Comparison of ENCODE assay signal across 18 mouse cellular contexts in genomic region chr6:114814199-114814881, GRCm38 (mm10).
DNase-seq lines count a peak whose midpoint lies in the region; ATAC-seq and TF ChIP-seq lines count a peak whose summit lies in the region.
"Had no signal": no experiment of that assay in that cellular context is flagged by ENCODE, and none has a peak within 500 bp of the region (broad histone marks: within the 10 kb centered on the region; RNA-seq: fewer than 3 reads in every experiment).

No protein-coding gene starts in this region.

- H3K4me3 ChIP-seq in embryonic facial prominence, embryonic 14.5 days (ENCODE audit: low read depth, low read length) = no peak overlapping the region
- no peak overlapping the region for H3K4me3 ChIP-seq in embryonic facial prominence, embryonic 10.5 days
- no peak overlapping the region for H3K4me3 ChIP-seq in hindbrain, postnatal 0 days (ENCODE audit: low read length)
- H3K4me3 ChIP-seq in hindbrain, embryonic 12.5 days = no peak overlapping the region
- no peak overlapping the region for H3K4me3 ChIP-seq in forebrain, embryonic 16.5 days (replicated peaks; ENCODE audit: low read length)
- H3K4me3 ChIP-seq: embryonic facial prominence, embryonic 13.5 days; heart, embryonic 13.5 days; liver, embryonic 12.5 days; lung, embryonic 15.5 days; midbrain, embryonic 10.5 days; neural tube, embryonic 13.5 days had no signal

- 59% methylated on average over 6 of the region's 6 CpGs for WGBS in embryonic facial prominence, embryonic 14.5 days
- WGBS in embryonic facial prominence, embryonic 10.5 days = 86% methylated on average over 6 of the region's 6 CpGs
- WGBS in hindbrain, postnatal 0 days = 52% methylated on average over 6 of the region's 6 CpGs
- WGBS in hindbrain, embryonic 12.5 days = 79% methylated on average over 6 of the region's 6 CpGs
- WGBS in forebrain, embryonic 16.5 days = 29% methylated on average over 6 of the region's 6 CpGs

- no peaks in the 10 kb centered on the region for H3K27me3 ChIP-seq in embryonic facial prominence, embryonic 14.5 days (replicated peaks; ENCODE audit: control insufficient read depth, insufficient read depth, low read length)
- H3K27me3 ChIP-seq in embryonic facial prominence, embryonic 10.5 days (replicated peaks; ENCODE audit: low read depth, poor library complexity, severe bottlenecking) = no peaks in the 10 kb centered on the region
- H3K27me3 ChIP-seq in hindbrain, postnatal 0 days (ENCODE audit: insufficient read depth, low read length) = no peaks in the 10 kb centered on the region
- H3K27me3 ChIP-seq in hindbrain, embryonic 12.5 days = no peaks in the 10 kb centered on the region
- no peaks in the 10 kb centered on the region for H3K27me3 ChIP-seq in forebrain, embryonic 16.5 days (replicated peaks; ENCODE audit: control insufficient read depth, insufficient read depth, low read length)
- H3K27me3 ChIP-seq: embryonic facial prominence, embryonic 13.5 days; liver, embryonic 12.5 days; lung, embryonic 15.5 days; neural tube, embryonic 13.5 days had no signal

- peak; percentile 85 for DNase-seq in embryonic facial prominence, embryonic 14.5 days (ENCODE audit: low spot score)
- DNase-seq in embryonic facial prominence, embryonic 10.5 days (ENCODE audit: low spot score) = no peak
- peak; percentile 55 for DNase-seq in hindbrain, postnatal 0 days (ENCODE audit: low spot score)
- DNase-seq in MN1 (ENCODE audit: low spot score) = peak; percentile 40
- DNase-seq in right cerebral cortex, postnatal 25 days = no peak
- no peak for DNase-seq in left cerebral cortex, postnatal 25 days (ENCODE audit: low spot score in 2 of 2)
- DNase-seq: cerebellum, adult 9-10 months; heart, adult 18-20 months; kidney, adult 11 months had no signal

- H3K9ac ChIP-seq in embryonic facial prominence, embryonic 14.5 days (ENCODE audit: low read depth, low read length) = no peak overlapping the region
- no peak overlapping the region for H3K9ac ChIP-seq in hindbrain, postnatal 0 days (replicated peaks; ENCODE audit: low read length)
- no peak overlapping the region for H3K9ac ChIP-seq in hindbrain, embryonic 12.5 days
- H3K9ac ChIP-seq in forebrain, embryonic 16.5 days (replicated peaks; ENCODE audit: low read depth, low read length) = no peak overlapping the region
- H3K9ac ChIP-seq: embryonic facial prominence, embryonic 13.5 days; heart, embryonic 13.5 days; liver, embryonic 12.5 days; lung, embryonic 15.5 days; neural tube, embryonic 13.5 days had no signal

- peak; percentile 80 for ATAC-seq in embryonic facial prominence, embryonic 14.5 days (ENCODE audit: low read depth)
- 0 out of 2 replicates have a peak, but pooled peaks have one; percentile 44 for ATAC-seq in hindbrain, postnatal 0 days
- no peak for ATAC-seq in hindbrain, embryonic 12.5 days (ENCODE audit: low FRiP score)
- peak; percentile 59 for ATAC-seq in forebrain, embryonic 16.5 days
- ATAC-seq: liver, embryonic 12.5 days had no signal

- H3K27ac ChIP-seq in embryonic facial prominence, embryonic 14.5 days (replicated peaks; ENCODE audit: low read depth, low read length) = no peak overlapping the region; the same call in 1 of the 2 replicates
- no peak overlapping the region for H3K27ac ChIP-seq in embryonic facial prominence, embryonic 10.5 days (replicated peaks)
- 0 out of 2 replicates have a peak overlapping the region, but pooled peaks have one; percentile 9 for H3K27ac ChIP-seq in hindbrain, postnatal 0 days
- no peak overlapping the region for H3K27ac ChIP-seq in hindbrain, embryonic 12.5 days
- no peak overlapping the region for H3K27ac ChIP-seq in forebrain, embryonic 16.5 days (ENCODE audit: low read length)
- H3K27ac ChIP-seq: embryonic facial prominence, embryonic 13.5 days; heart, embryonic 13.5 days; liver, embryonic 12.5 days; lung, embryonic 15.5 days; macrophage; midbrain, embryonic 10.5 days; neural tube, embryonic 13.5 days had no signal

- peaks cover 23% of the 10 kb centered on the region for H3K4me1 ChIP-seq in embryonic facial prominence, embryonic 14.5 days (ENCODE audit: control insufficient read depth, insufficient read depth, low read length)
- H3K4me1 ChIP-seq in embryonic facial prominence, embryonic 10.5 days = peaks cover 37% of the 10 kb centered on the region
- H3K4me1 ChIP-seq in hindbrain, postnatal 0 days (ENCODE audit: insufficient read depth, low read length) = no peaks in the 10 kb centered on the region; the same call in 1 of the 2 replicates
- peaks cover 7% of the 10 kb centered on the region; the same call in 1 of the 2 replicates for H3K4me1 ChIP-seq in hindbrain, embryonic 12.5 days
- H3K4me1 ChIP-seq in forebrain, embryonic 16.5 days (replicated peaks; ENCODE audit: control insufficient read depth, insufficient read depth, low read length) = peaks cover 22% of the 10 kb centered on the region

- no peak for TF ChIP-seq CTCF in hindbrain, postnatal 0 days (IDR thresholded peaks at IDR 0.05; ENCODE audit: low read depth)

- no peaks in the 10 kb centered on the region for H3K36me3 ChIP-seq in embryonic facial prominence, embryonic 14.5 days (ENCODE audit: control insufficient read depth, insufficient read depth, low read length)
- H3K36me3 ChIP-seq in embryonic facial prominence, embryonic 10.5 days (replicated peaks) = no peaks in the 10 kb centered on the region
- no peaks in the 10 kb centered on the region for H3K36me3 ChIP-seq in hindbrain, postnatal 0 days (ENCODE audit: insufficient read depth, low read length)
- H3K36me3 ChIP-seq in hindbrain, embryonic 12.5 days = no peaks in the 10 kb centered on the region
- no peaks in the 10 kb centered on the region for H3K36me3 ChIP-seq in forebrain, embryonic 16.5 days (ENCODE audit: control insufficient read depth, insufficient read depth)
- H3K36me3 ChIP-seq: embryonic facial prominence, embryonic 13.5 days; heart, embryonic 13.5 days; liver, embryonic 12.5 days; lung, embryonic 15.5 days; midbrain, embryonic 10.5 days; neural tube, embryonic 13.5 days had no signal

- H3K4me2 ChIP-seq in embryonic facial prominence, embryonic 14.5 days (ENCODE audit: low read depth, low read length) = no peak overlapping the region
- H3K4me2 ChIP-seq in hindbrain, postnatal 0 days (ENCODE audit: low read depth, low read length) = no peak overlapping the region
- H3K4me2 ChIP-seq in hindbrain, embryonic 12.5 days (replicated peaks) = no peak overlapping the region
- no peak overlapping the region for H3K4me2 ChIP-seq in forebrain, embryonic 16.5 days (ENCODE audit: low read length)
- H3K4me2 ChIP-seq: embryonic facial prominence, embryonic 13.5 days; heart, embryonic 13.5 days; liver, embryonic 12.5 days; lung, embryonic 15.5 days; neural tube, embryonic 13.5 days had no signal

- H3K9me3 ChIP-seq in embryonic facial prominence, embryonic 14.5 days (ENCODE audit: control insufficient read depth, low read length) = peaks cover 3% of the 10 kb centered on the region; the same call in 1 of the 2 replicates
- H3K9me3 ChIP-seq in embryonic facial prominence, embryonic 10.5 days = no peaks in the 10 kb centered on the region
- no peaks in the 10 kb centered on the region for H3K9me3 ChIP-seq in hindbrain, postnatal 0 days (ENCODE audit: low read length)
- H3K9me3 ChIP-seq in hindbrain, embryonic 12.5 days (replicated peaks) = no peaks in the 10 kb centered on the region
- H3K9me3 ChIP-seq in forebrain, embryonic 16.5 days (ENCODE audit: control insufficient read depth, low read length) = no peaks in the 10 kb centered on the region
- H3K9me3 ChIP-seq: embryonic facial prominence, embryonic 13.5 days; liver, embryonic 12.5 days; lung, embryonic 15.5 days; midbrain, embryonic 10.5 days; neural tube, embryonic 13.5 days had no signal

- intact Hi-C loops in left cerebral cortex, postnatal 25 days (cut with DNase I) = no loop called here

Comparison
In these comparisons a context has a peak if more than half of its experiments do, and no peak if none do; other contexts are left out.
1. DNase-seq: peak in embryonic facial prominence, embryonic 14.5 days (single experiment), hindbrain, postnatal 0 days (single experiment) and MN1 (single experiment); none in embryonic facial prominence, embryonic 10.5 days (single experiment), right cerebral cortex, postnatal 25 days (single experiment) and left cerebral cortex, postnatal 25 days (0 of 2).